Mouse (Mus musculus): ENCODE data around the gene Pard3.

- TF ChIP-seq CTCF (conservative IDR thresholded peaks at IDR 0.05; ENCODE audit: low read length) (no peak), NANOG (IDR thresholded peaks at IDR 0.05; ENCODE audit: borderline replicate concordance, low read length) (no peak)
Observed at GRCm38 (mm10) chr8:127440834-127441485, 377.3 kb downstream of the Pard3 start.

Measured in E14TG2a.4 (cell line).